ENCODE assay signal across 22 mouse cellular contexts in the genomic region with DNA sequence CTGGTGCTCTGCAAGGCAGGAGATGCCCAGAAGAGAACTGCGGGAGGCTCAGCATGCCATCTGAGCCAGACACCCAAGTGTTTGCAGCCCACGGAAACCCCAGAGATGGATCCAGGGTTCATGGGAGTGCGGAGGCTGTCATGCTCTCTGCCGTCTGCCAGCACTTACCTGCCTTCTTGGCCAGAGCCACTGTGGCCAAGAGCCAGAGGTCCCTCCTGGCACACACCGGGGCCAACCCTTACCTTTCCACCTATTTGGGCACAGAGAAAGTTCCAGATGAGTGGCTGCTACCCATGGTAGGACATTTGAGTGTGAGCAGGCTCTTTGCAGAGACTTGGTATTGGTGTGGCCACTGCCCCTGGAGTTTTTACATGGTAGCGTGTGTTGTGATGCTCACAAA.
DNase-seq lines count a peak whose midpoint lies in the region; ATAC-seq and TF ChIP-seq lines count a peak whose summit lies in the region.
"Had no signal": no experiment of that assay in that cellular context is flagged by ENCODE, and none has a peak within 500 bp of the region (broad histone marks: within the 10 kb centered on the region; RNA-seq: fewer than 3 reads in every experiment).

No protein-coding gene starts in this region.

- intact Hi-C loops in heart, adult 2 months (cut with DNase I), result no loop called here

- ATAC-seq in kidney, embryonic 14.5 days (ENCODE audit: low FRiP score, low TSS enrichment), result no peak
- no peak for ATAC-seq in hindbrain, embryonic 11.5 days (ENCODE audit: low FRiP score)
- ATAC-seq: hindbrain, embryonic 16.5 days; intestine, postnatal 0 days had no signal

- 91% methylated on average over 6 of the region's 6 CpGs for WGBS in heart, embryonic 10.5 days
- WGBS in heart, adult 2 months, result 80% methylated on average over 6 of the region's 6 CpGs
- WGBS in kidney, embryonic 14.5 days, result 93% methylated on average over 6 of the region's 6 CpGs
- WGBS in hindbrain, embryonic 11.5 days, result 95% methylated on average over 6 of the region's 6 CpGs
- WGBS in midbrain, embryonic 10.5 days, result 96% methylated on average over 6 of the region's 6 CpGs

- H3K36me3 ChIP-seq in heart, embryonic 10.5 days, result peaks cover 52% of the 10 kb centered on the region
- H3K36me3 ChIP-seq in heart, adult 2 months (ENCODE audit: control insufficient read depth, insufficient read depth, low read length), result no peaks in the 10 kb centered on the region
- H3K36me3 ChIP-seq in kidney, embryonic 14.5 days (ENCODE audit: control insufficient read depth, insufficient read depth, low read length), result peaks cover 30% of the 10 kb centered on the region; the same call in 1 of the 2 replicates
- 0 out of 2 replicates have a peak, but pooled peaks cover 3% of the 10 kb centered on the region for H3K36me3 ChIP-seq in hindbrain, embryonic 11.5 days (ENCODE audit: control insufficient read depth, insufficient read depth, low read length)
- peaks cover 60% of the 10 kb centered on the region for H3K36me3 ChIP-seq in midbrain, embryonic 10.5 days

- H3K79me2 ChIP-seq in heart, adult 2 months (replicated peaks; ENCODE audit: control insufficient read depth, insufficient read depth, low read length), result no peaks in the 10 kb centered on the region

- H3K27ac ChIP-seq in heart, embryonic 10.5 days, result 0 out of 2 replicates have a peak overlapping the region, but pooled peaks have one; percentile 2
- H3K27ac ChIP-seq in heart, adult 2 months, result no peak overlapping the region
- no peak overlapping the region for H3K27ac ChIP-seq in kidney, embryonic 14.5 days (ENCODE audit: low read depth, low read length)
- H3K27ac ChIP-seq in hindbrain, embryonic 11.5 days (ENCODE audit: low read depth, low read length), result no peak overlapping the region
- H3K27ac ChIP-seq in midbrain, embryonic 10.5 days (replicated peaks), result no peak overlapping the region
- H3K27ac ChIP-seq: embryonic facial prominence, embryonic 15.5 days; gastrocnemius, adult 2 months; limb, embryonic 12.5 days; liver, embryonic 13.5 days; lung, embryonic 15.5 days; neural tube, embryonic 12.5 days had no signal

- H3K4me1 ChIP-seq in heart, embryonic 10.5 days, result peaks cover 50% of the 10 kb centered on the region
- peaks cover 4% of the 10 kb centered on the region; the same call in 1 of the 2 replicates for H3K4me1 ChIP-seq in heart, adult 2 months (ENCODE audit: control insufficient read depth, insufficient read depth, low read length)
- H3K4me1 ChIP-seq in kidney, embryonic 14.5 days (ENCODE audit: control insufficient read depth, insufficient read depth, low read length), result peaks cover 12% of the 10 kb centered on the region; the same call in 1 of the 2 replicates
- H3K4me1 ChIP-seq in hindbrain, embryonic 11.5 days (replicated peaks; ENCODE audit: control insufficient read depth, insufficient read depth, low read length), result no peaks in the 10 kb centered on the region
- peaks cover 18% of the 10 kb centered on the region for H3K4me1 ChIP-seq in midbrain, embryonic 10.5 days
- H3K4me1 ChIP-seq: lung, embryonic 15.5 days had no signal

- H3K4me3 ChIP-seq in heart, embryonic 10.5 days, result no peak overlapping the region
- H3K4me3 ChIP-seq in heart, adult 2 months, result no peak overlapping the region
- no peak overlapping the region for H3K4me3 ChIP-seq in kidney, embryonic 14.5 days (ENCODE audit: low read length)
- H3K4me3 ChIP-seq in hindbrain, embryonic 11.5 days (ENCODE audit: low read depth, low read length), result no peak overlapping the region
- no peak overlapping the region for H3K4me3 ChIP-seq in midbrain, embryonic 10.5 days
- H3K4me3 ChIP-seq: embryonic facial prominence, embryonic 15.5 days; gastrocnemius, adult 2 months; limb, embryonic 12.5 days; liver, embryonic 13.5 days; lung, embryonic 15.5 days; neural tube, embryonic 12.5 days had no signal

- no peaks in the 10 kb centered on the region for H3K9me3 ChIP-seq in heart, embryonic 10.5 days
- H3K9me3 ChIP-seq in kidney, embryonic 14.5 days (ENCODE audit: control insufficient read depth, low read length), result no peaks in the 10 kb centered on the region
- no peaks in the 10 kb centered on the region for H3K9me3 ChIP-seq in hindbrain, embryonic 11.5 days (ENCODE audit: control insufficient read depth, low read length)
- H3K9me3 ChIP-seq in midbrain, embryonic 10.5 days (replicated peaks), result no peaks in the 10 kb centered on the region
- H3K9me3 ChIP-seq: embryonic facial prominence, embryonic 15.5 days; limb, embryonic 12.5 days; liver, embryonic 13.5 days; lung, embryonic 15.5 days; neural tube, embryonic 12.5 days had no signal

- DNase-seq in heart, embryonic 10.5 days (ENCODE audit: low spot score), result no peak
- DNase-seq in heart, adult 2 months, result no peak
- peak; percentile 32 to 62 for DNase-seq in kidney, postnatal 36 days
- DNase-seq in cerebellum, adult 11-12 months, result peak; percentile 81
- DNase-seq in cerebellum, postnatal 10 days, result peak; percentile 79
- DNase-seq in hindbrain, embryonic 11.5 days (ENCODE audit: low spot score), result no peak
- no peak for DNase-seq in midbrain, embryonic 10.5 days (ENCODE audit: low spot score)
- DNase-seq: adrenal gland, postnatal 25 days; gastrocnemius, adult 2 months; heart, postnatal 4 days; liver, embryonic 13.5 days; lung, postnatal 4 days; thymus, postnatal 25 days had no signal

- no peak for TF ChIP-seq EP300 in heart, adult 2 months (IDR thresholded peaks at IDR 0.05; ENCODE audit: insufficient read depth, low read depth, low read length)

- H3K9ac ChIP-seq in heart, adult 2 months (ENCODE audit: low read depth, low read length), result no peak overlapping the region
- H3K9ac ChIP-seq in kidney, embryonic 14.5 days (ENCODE audit: low read depth, low read length), result no peak overlapping the region
- no peak overlapping the region for H3K9ac ChIP-seq in hindbrain, embryonic 11.5 days (ENCODE audit: low read depth, low read length)
- H3K9ac ChIP-seq: embryonic facial prominence, embryonic 15.5 days; limb, embryonic 12.5 days; liver, embryonic 13.5 days; lung, embryonic 15.5 days; neural tube, embryonic 12.5 days had no signal

- H3K4me2 ChIP-seq in kidney, embryonic 14.5 days (replicated peaks; ENCODE audit: low read depth, low read length), result no peak overlapping the region
- H3K4me2 ChIP-seq in hindbrain, embryonic 11.5 days (replicated peaks; ENCODE audit: low read depth, low read length), result no peak overlapping the region
- H3K4me2 ChIP-seq: embryonic facial prominence, embryonic 15.5 days; limb, embryonic 12.5 days; liver, embryonic 13.5 days; lung, embryonic 15.5 days; midbrain, embryonic 11.5 days; neural tube, embryonic 12.5 days had no signal

- no peak for TF ChIP-seq CTCF in heart, adult 2 months (IDR thresholded peaks at IDR 0.05)

- H3K27me3 ChIP-seq in heart, embryonic 10.5 days (ENCODE audit: insufficient read depth, poor library complexity, severe bottlenecking), result no peaks in the 10 kb centered on the region
- no peaks in the 10 kb centered on the region for H3K27me3 ChIP-seq in heart, adult 2 months (ENCODE audit: control insufficient read depth, insufficient read depth, low read length)
- H3K27me3 ChIP-seq in kidney, embryonic 14.5 days (ENCODE audit: control insufficient read depth, insufficient read depth, low read length), result no peaks in the 10 kb centered on the region
- H3K27me3 ChIP-seq in hindbrain, embryonic 11.5 days (ENCODE audit: control insufficient read depth, insufficient read depth, low read length), result no peaks in the 10 kb centered on the region
- no peaks in the 10 kb centered on the region for H3K27me3 ChIP-seq in midbrain, embryonic 10.5 days (ENCODE audit: low read depth, poor library complexity, severe bottlenecking)
- H3K27me3 ChIP-seq: CH12.LX; embryonic facial prominence, embryonic 15.5 days; limb, embryonic 12.5 days; liver, embryonic 13.5 days; lung, embryonic 15.5 days; neural tube, embryonic 12.5 days had no signal

- TF ChIP-seq POLR2A in heart, adult 2 months (IDR thresholded peaks at IDR 0.05; ENCODE audit: insufficient read depth, low read depth, low read length), result no peak

Comparison
In these comparisons a context has a peak if more than half of its experiments do, and no peak if none do; other contexts are left out.
1. DNase-seq: peak in kidney, postnatal 36 days (2 of 2), cerebellum, adult 11-12 months (single experiment) and cerebellum, postnatal 10 days (2 of 2); none in heart, embryonic 10.5 days (single experiment), heart, adult 2 months (0 of 2), hindbrain, embryonic 11.5 days (single experiment) and midbrain, embryonic 10.5 days (single experiment).